Mouse (Mus musculus): ENCODE measurements around the gene Gnl1.
"Not testable (repeated sequence)": the region's sequence is repeated elsewhere in the genome, so short reads cannot be mapped to it uniquely, and the experiment has no call there.

Gene Gnl1

GRCm38 (mm10) chr17:35994175-35994878 lies 14.7 kb downstream of the Gnl1 start:
- peak; percentile 89 for DNase-seq (ENCODE audit: low spot score)

- DNase-seq (ENCODE audit: low spot score), result peak; percentile 47
These were observed 15.2 kb downstream of the Gnl1 start for GRCm38 (mm10) chr17:35994879-35995240.

GRCm38 (mm10) chr17:35996949-35997348 lies 17.3 kb downstream of the Gnl1 start:
- DNase-seq (ENCODE audit: low spot score), result peak; percentile 97

- no peak for DNase-seq (ENCODE audit: low spot score)
These were observed 18.3 kb downstream of the Gnl1 start for GRCm38 (mm10) chr17:35997713-35998510.

GRCm38 (mm10) chr17:35998545-35999305 lies 19.1 kb downstream of the Gnl1 start:
- DNase-seq (ENCODE audit: low spot score), result no peak

GRCm38 (mm10) chr17:35999356-35999755 lies 19.7 kb downstream of the Gnl1 start:
- DNase-seq (ENCODE audit: low spot score), result no peak

GRCm38 (mm10) chr17:36000349-36000748 lies 20.7 kb downstream of the Gnl1 start:
- DNase-seq (ENCODE audit: low spot score), result no peak

GRCm38 (mm10) chr17:36001121-36001897 lies 21.7 kb downstream of the Gnl1 start:
- no peak for DNase-seq (ENCODE audit: low spot score)

GRCm38 (mm10) chr17:36001966-36002365 lies 22.3 kb downstream of the Gnl1 start:
- no peak for DNase-seq (ENCODE audit: low spot score)

- no peak for DNase-seq (ENCODE audit: low spot score)
These were observed 23.7 kb downstream of the Gnl1 start for GRCm38 (mm10) chr17:36003331-36003730.

- not testable (repeated sequence) for DNase-seq (ENCODE audit: low spot score)
These were observed 24.8 kb downstream of the Gnl1 start for GRCm38 (mm10) chr17:36004409-36004808.

- DNase-seq (ENCODE audit: low spot score), result no peak
These were observed 35.3 kb downstream of the Gnl1 start for GRCm38 (mm10) chr17:36014977-36015376.

GRCm38 (mm10) chr17:36017046-36017445 lies 37.4 kb downstream of the Gnl1 start:
- no peak for DNase-seq (ENCODE audit: low spot score)

GRCm38 (mm10) chr17:36018979-36019378 lies 39.3 kb downstream of the Gnl1 start:
- no peak for DNase-seq (ENCODE audit: low spot score)

GRCm38 (mm10) chr17:36019519-36019918 lies 39.9 kb downstream of the Gnl1 start:
- DNase-seq (ENCODE audit: low spot score), result no peak

- no peak for DNase-seq (ENCODE audit: low spot score)
These were observed 40.8 kb downstream of the Gnl1 start, which contains the start of gene H2-T24 for GRCm38 (mm10) chr17:36020191-36021073. H2-T24 (minus strand) TSS chr17:36020560.

GRCm38 (mm10) chr17:36021309-36021708 lies 41.7 kb downstream of the Gnl1 start:
- DNase-seq (ENCODE audit: low spot score), result no peak

GRCm38 (mm10) chr17:36022098-36022497 lies 42.4 kb downstream of the Gnl1 start:
- DNase-seq (ENCODE audit: low spot score), result no peak

- DNase-seq (ENCODE audit: low spot score), result peak; percentile 5
These were observed 43.3 kb downstream of the Gnl1 start for GRCm38 (mm10) chr17:36022922-36023321.

GRCm38 (mm10) chr17:36023710-36024654 lies 44.3 kb downstream of the Gnl1 start:
- DNase-seq (ENCODE audit: low spot score), result peak; percentile 49
